Mouse (Mus musculus) megakaryocyte-erythroid progenitor cell, adult 5 weeks (primary cell): ENCODE data around the gene Srf. TPM values are rescaled to one million over a fixed set of nuclear protein-coding genes. Genes with fewer than 3 reads are reported as not detected.

Source experiments
- polyA plus RNA-seq: library from polyadenylated mRNA; stranded (reverse); fragments of >175 nt; gene quantifications from 2 replicates; pipeline ENCODE4 v1.2.3, GENCODE M21; 2012

The Srf gene
- polyA plus RNA-seq, result 174 and 199 TPM in 2 replicates

DNA sequence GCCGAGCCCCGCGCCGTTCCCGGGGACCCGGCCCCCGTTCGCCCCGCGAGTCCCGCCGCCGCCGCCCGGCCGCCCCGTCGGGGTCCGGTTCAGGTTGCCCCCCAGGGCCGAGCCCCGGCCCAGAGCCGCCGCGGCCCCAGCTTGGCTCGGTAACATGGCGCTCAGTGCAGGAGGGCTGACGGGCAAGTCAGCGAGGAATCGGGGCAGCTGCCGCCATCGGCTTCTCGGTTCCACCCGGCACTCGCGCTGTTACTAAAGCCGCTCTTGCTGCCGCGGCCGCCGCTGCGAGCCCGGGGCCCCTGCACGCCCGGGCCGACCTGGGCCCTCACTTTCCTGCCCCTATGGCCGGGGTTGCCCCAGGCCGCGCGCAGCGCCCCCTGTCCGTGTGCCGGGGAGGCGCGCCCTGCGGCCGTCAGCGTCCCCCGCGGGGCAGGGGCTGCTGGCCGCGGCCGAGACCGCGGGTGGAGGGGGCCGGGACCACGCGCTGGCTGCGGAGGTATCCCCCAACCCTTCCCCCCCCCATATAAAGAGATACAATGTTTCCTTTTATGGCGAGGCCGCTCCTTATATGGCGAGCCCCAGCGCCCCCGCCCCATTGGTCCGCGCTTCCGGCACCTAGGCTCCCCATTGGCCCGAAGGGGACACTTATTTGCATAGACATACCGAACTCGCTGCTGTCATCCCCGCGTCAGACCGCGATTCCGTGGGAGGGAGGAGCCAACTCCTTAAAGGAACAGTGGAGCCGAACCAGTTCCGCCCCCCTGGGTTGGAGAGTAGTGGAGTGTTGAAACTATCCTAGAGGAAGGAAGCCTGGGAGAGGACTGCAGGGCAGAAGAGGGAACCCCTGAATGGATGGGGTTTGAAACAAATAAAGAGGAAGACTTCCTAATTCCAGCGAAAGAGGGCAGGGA, at the start of gene Srf:
TSS of gene Srf (minus strand) at position 503 of the 911 bp plus-strand sequence.

DNA sequence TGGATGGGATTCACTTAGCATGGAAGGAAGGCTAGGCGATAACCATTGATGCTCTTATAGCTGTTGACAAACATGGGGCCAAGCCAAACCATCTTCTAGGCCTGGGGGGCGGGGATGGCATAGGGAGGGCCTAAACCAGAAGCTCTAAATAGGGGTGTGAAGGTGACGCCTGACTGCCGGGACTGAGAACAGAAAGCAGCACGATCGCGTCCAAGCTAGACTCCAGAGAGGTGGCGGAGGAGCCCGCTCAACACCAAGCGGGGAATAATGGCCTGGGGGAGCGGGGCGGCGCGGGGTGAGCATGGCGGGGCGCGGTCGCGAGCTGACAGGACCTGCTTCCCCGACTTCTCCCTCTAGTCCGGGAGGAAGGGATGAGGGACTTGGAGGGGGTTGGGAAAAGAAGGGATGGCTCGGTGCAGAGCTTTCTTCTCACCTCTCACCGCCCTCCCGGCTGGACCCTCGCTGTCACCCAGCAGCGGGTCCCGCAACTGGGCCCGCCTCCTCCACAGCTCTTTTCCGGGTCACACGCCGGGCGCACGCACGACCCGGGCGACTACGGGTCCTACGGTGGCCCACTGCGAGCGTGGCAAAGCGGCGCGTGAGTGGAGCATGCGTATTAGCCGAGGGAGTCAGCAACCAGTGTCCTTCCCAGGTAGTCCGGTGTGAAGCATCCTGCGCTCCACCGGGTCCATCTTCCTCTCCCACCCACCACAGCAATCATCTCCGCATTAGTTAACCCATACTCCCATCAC, 10.0 kb downstream of the Srf start, which contains the start of gene Cul9:
TSS of gene Cul9 (minus strand) at position 576 of the 752 bp plus-strand sequence.

Other genes starting within 250 kb of the Srf start
- gene Abcc10, start 227.8 kb downstream of the Srf start, polyA plus RNA-seq, result 6.9 and 8.7 TPM in 2 replicates
- gene Zfp318, start 172.4 kb downstream of the Srf start, polyA plus RNA-seq, result 1.9 and 4.1 TPM in 2 replicates
- not detected in 2 replicates for gene Crip3, start 127.2 kb downstream of the Srf start, polyA plus RNA-seq
- not detected in 2 replicates for gene Slc22a7, start 117.7 kb downstream of the Srf start, polyA plus RNA-seq
- 0.12 and 0.29 TPM in 2 replicates for gene Ttbk1, start 68.5 kb downstream of the Srf start, polyA plus RNA-seq
- gene Dnph1, start 59.5 kb downstream of the Srf start, polyA plus RNA-seq, result 30.7 and 40.0 TPM in 2 replicates
- 23.6 and 36.5 TPM in 2 replicates for gene Cul9, start 9.8 kb downstream of the Srf start, polyA plus RNA-seq
- 4.9 and 8.5 TPM in 2 replicates for gene Ptk7, start 73.3 kb upstream of the Srf start, polyA plus RNA-seq
- gene Klc4, start 89.8 kb upstream of the Srf start, polyA plus RNA-seq, result 23.7 and 24.4 TPM in 2 replicates
- gene Mrpl2, start 90.1 kb upstream of the Srf start, polyA plus RNA-seq, result 618 and 740 TPM in 2 replicates
- gene Cul7, start 94.2 kb upstream of the Srf start, polyA plus RNA-seq, result 44.9 and 63.5 TPM in 2 replicates
- gene Rrp36, start 118.2 kb upstream of the Srf start, polyA plus RNA-seq, result 34.7 and 49.3 TPM in 2 replicates
- gene Mea1, start 122.6 kb upstream of the Srf start, polyA plus RNA-seq, result 117 and 127 TPM in 2 replicates
- gene Klhdc3, start 124.7 kb upstream of the Srf start, polyA plus RNA-seq, result 207 and 208 TPM in 2 replicates
- 75.2 and 77.5 TPM in 2 replicates for gene Ppp2r5d, start 148.9 kb upstream of the Srf start, polyA plus RNA-seq
- 60.6 and 61.7 TPM in 2 replicates for gene Pex6, start 155.3 kb upstream of the Srf start, polyA plus RNA-seq
- 0.31 and 0.82 TPM in 2 replicates for gene Gnmt, start 173.0 kb upstream of the Srf start, polyA plus RNA-seq
- gene Cnpy3, start 196.0 kb upstream of the Srf start, polyA plus RNA-seq, result 258 and 301 TPM in 2 replicates
- 0.25 TPM in 1 of 2 replicates, not detected in the other for gene Ptcra, start 207.5 kb upstream of the Srf start, polyA plus RNA-seq
- gene 2310039H08Rik, start 216.5 kb upstream of the Srf start, polyA plus RNA-seq, result 143 and 146 TPM in 2 replicates
- 7.7 and 8.4 TPM in 2 replicates for gene Rpl7l1, start 226.5 kb upstream of the Srf start, polyA plus RNA-seq